ENCODE assay signal across 8 mouse cellular contexts in genomic region chr8:117339958-117340651, GRCm38 (mm10).
DNase-seq lines count a peak whose midpoint lies in the region; ATAC-seq lines count a peak whose summit lies in the region.

No protein-coding gene starts in this region.

- no peak overlapping the region for H3K9ac ChIP-seq in midbrain, embryonic 14.5 days (replicated peaks; ENCODE audit: low read length)
- no peak overlapping the region for H3K9ac ChIP-seq in midbrain, embryonic 11.5 days (ENCODE audit: low read length)
- H3K9ac ChIP-seq in liver, embryonic 15.5 days = 0 out of 2 replicates have a peak overlapping the region, but pooled peaks have one; percentile 11
- H3K9ac ChIP-seq in stomach, embryonic 15.5 days = no peak overlapping the region

- no peak for DNase-seq in midbrain, embryonic 14.5 days
- no peak for DNase-seq in midbrain, embryonic 11.5 days (ENCODE audit: low spot score, missing footprints)
- DNase-seq in embryonic facial prominence, embryonic 10.5 days (ENCODE audit: low spot score) = no peak
- no peak for DNase-seq in urinary bladder, postnatal 10 days (ENCODE audit: low spot score)
- DNase-seq in cerebellum, postnatal 10 days = no peak

- no peak for ATAC-seq in midbrain, embryonic 14.5 days (ENCODE audit: low FRiP score, low TSS enrichment)
- no peak for ATAC-seq in midbrain, embryonic 11.5 days (ENCODE audit: low FRiP score)
- ATAC-seq in liver, embryonic 15.5 days (ENCODE audit: insufficient read depth) = no peak
- no peak for ATAC-seq in stomach, embryonic 15.5 days (ENCODE audit: insufficient read depth, low FRiP score, low read depth)
- no peak for ATAC-seq in erythroblast, adult 5-6 weeks (replicated peaks; ENCODE audit: low FRiP score, poor library complexity, severe bottlenecking)

- H3K9me3 ChIP-seq in midbrain, embryonic 14.5 days (ENCODE audit: control insufficient read depth, low read length) = no peaks in the 10 kb centered on the region
- H3K9me3 ChIP-seq in midbrain, embryonic 11.5 days (ENCODE audit: control insufficient read depth, low read length) = no peaks in the 10 kb centered on the region
- no peaks in the 10 kb centered on the region for H3K9me3 ChIP-seq in embryonic facial prominence, embryonic 10.5 days
- H3K9me3 ChIP-seq in liver, embryonic 15.5 days (replicated peaks) = no peaks in the 10 kb centered on the region
- no peaks in the 10 kb centered on the region for H3K9me3 ChIP-seq in stomach, embryonic 15.5 days

- no peaks in the 10 kb centered on the region for H3K27me3 ChIP-seq in midbrain, embryonic 14.5 days (ENCODE audit: control insufficient read depth, insufficient read depth, low read length)
- no peaks in the 10 kb centered on the region for H3K27me3 ChIP-seq in midbrain, embryonic 11.5 days (ENCODE audit: control insufficient read depth, insufficient read depth, low read length)
- H3K27me3 ChIP-seq in embryonic facial prominence, embryonic 10.5 days (replicated peaks; ENCODE audit: low read depth, poor library complexity, severe bottlenecking) = no peaks in the 10 kb centered on the region
- H3K27me3 ChIP-seq in liver, embryonic 15.5 days = no peaks in the 10 kb centered on the region
- no peaks in the 10 kb centered on the region for H3K27me3 ChIP-seq in stomach, embryonic 15.5 days (replicated peaks)

- WGBS in midbrain, embryonic 14.5 days = 52% methylated on average over 12 of the region's 12 CpGs
- 37% methylated on average over 12 of the region's 12 CpGs for WGBS in midbrain, embryonic 11.5 days
- 44% methylated on average over 12 of the region's 12 CpGs for WGBS in embryonic facial prominence, embryonic 10.5 days
- WGBS in liver, embryonic 15.5 days (ENCODE audit: insufficient replicate concordance) = 15% methylated on average over 12 of the region's 12 CpGs
- WGBS in stomach, embryonic 15.5 days = 27% methylated on average over 11 of the region's 12 CpGs

- no peak overlapping the region for H3K4me3 ChIP-seq in midbrain, embryonic 14.5 days (replicated peaks; ENCODE audit: low read depth, low read length)
- H3K4me3 ChIP-seq in midbrain, embryonic 11.5 days (ENCODE audit: low read depth, low read length) = no peak overlapping the region
- H3K4me3 ChIP-seq in embryonic facial prominence, embryonic 10.5 days = peak overlapping the region; percentile 24; the same call in 1 of the 2 replicates
- no peak overlapping the region for H3K4me3 ChIP-seq in liver, embryonic 15.5 days (replicated peaks)
- H3K4me3 ChIP-seq in stomach, embryonic 15.5 days (replicated peaks) = no peak overlapping the region

- no peak overlapping the region for H3K4me2 ChIP-seq in midbrain, embryonic 14.5 days (ENCODE audit: low read length)
- no peak overlapping the region for H3K4me2 ChIP-seq in midbrain, embryonic 11.5 days
- peak overlapping the region; percentile 49 for H3K4me2 ChIP-seq in liver, embryonic 15.5 days
- peak overlapping the region; percentile 11; the same call in 1 of the 2 replicates for H3K4me2 ChIP-seq in stomach, embryonic 15.5 days

- 0 out of 2 replicates have a peak overlapping the region, but pooled peaks have one; percentile 1 for H3K27ac ChIP-seq in midbrain, embryonic 14.5 days (replicated peaks; ENCODE audit: low read depth, low read length)
- no peak overlapping the region for H3K27ac ChIP-seq in midbrain, embryonic 11.5 days (ENCODE audit: low read depth, low read length)
- H3K27ac ChIP-seq in embryonic facial prominence, embryonic 10.5 days (replicated peaks) = peak overlapping the region; percentile 65
- peak overlapping the region; percentile 84 for H3K27ac ChIP-seq in liver, embryonic 15.5 days (replicated peaks)
- H3K27ac ChIP-seq in stomach, embryonic 15.5 days = peak overlapping the region; percentile 85

- peaks cover 12% of the 10 kb centered on the region; the same call in 1 of the 2 replicates for H3K4me1 ChIP-seq in midbrain, embryonic 14.5 days (ENCODE audit: control insufficient read depth, insufficient read depth, low read length)
- peaks cover 8% of the 10 kb centered on the region for H3K4me1 ChIP-seq in midbrain, embryonic 11.5 days (ENCODE audit: control insufficient read depth, insufficient read depth, low read length)
- H3K4me1 ChIP-seq in embryonic facial prominence, embryonic 10.5 days = peaks cover 67% of the 10 kb centered on the region
- peaks cover 97% of the 10 kb centered on the region for H3K4me1 ChIP-seq in liver, embryonic 15.5 days (replicated peaks)
- peaks cover 56% of the 10 kb centered on the region for H3K4me1 ChIP-seq in stomach, embryonic 15.5 days

- no peaks in the 10 kb centered on the region for H3K36me3 ChIP-seq in midbrain, embryonic 14.5 days (ENCODE audit: control insufficient read depth, insufficient read depth, low read length)
- no peaks in the 10 kb centered on the region for H3K36me3 ChIP-seq in midbrain, embryonic 11.5 days (ENCODE audit: control insufficient read depth, insufficient read depth, low read length)
- H3K36me3 ChIP-seq in embryonic facial prominence, embryonic 10.5 days (replicated peaks) = no peaks in the 10 kb centered on the region
- H3K36me3 ChIP-seq in liver, embryonic 15.5 days (replicated peaks) = no peaks in the 10 kb centered on the region
- H3K36me3 ChIP-seq in stomach, embryonic 15.5 days = no peaks in the 10 kb centered on the region

Comparison
In these comparisons a context has a peak if more than half of its experiments do, and no peak if none do; other contexts are left out.
1. H3K4me2 ChIP-seq: peak in liver, embryonic 15.5 days (single experiment) and stomach, embryonic 15.5 days (single experiment); none in midbrain, embryonic 14.5 days (single experiment) and midbrain, embryonic 11.5 days (single experiment).